Mouse (Mus musculus) liver, postnatal 0 days (tissue): ENCODE results near the gene 2310034G01Rik. TPM values are rescaled to one million over a fixed set of nuclear protein-coding genes. Genes with fewer than 3 reads are reported as not detected.
A peak's percentile ranks its signal among the peaks of the same experiment; 100 is the strongest.

Experiments used
- ATAC-seq: fragments of 200-750 bp; cut with Nextera tagmentation; 2 replicates; pipeline ENCODE4 v1.8.0; 2017; ENCODE audit warnings: mild to moderate bottlenecking, moderate library complexity
- DNase-seq: peaks from one replicate; pipeline ENCODE4 v3.0.0-alpha.2; 2016
- H3K27ac ChIP-seq: fragments of 300-500 bp; sonication (generic); 2 replicates; pipeline ENCODE4 v1.5.1; 2014; ENCODE audit warnings: antibody characterized with exemption, moderate library complexity, mild to moderate bottlenecking, low read depth
- H3K27me3 ChIP-seq: fragments of 300-500 bp; sonication (generic); 2 replicates; pipeline ENCODE4 v1.6.1; 2014; ENCODE audit warnings: low read length, control low read depth, mixed read lengths; ENCODE audit not compliant: insufficient read depth
- H3K36me3 ChIP-seq: fragments of 300-500 bp; sonication (generic); replicated peaks from 2 replicates; pipeline ENCODE4 v1.6.1; 2014; ENCODE audit warnings: mild to moderate bottlenecking, control low read depth, low read length, moderate library complexity, mixed read lengths; ENCODE audit not compliant: insufficient read depth
- H3K4me1 ChIP-seq: fragments of 300-500 bp; sonication (generic); 2 replicates; pipeline ENCODE4 v1.6.1; 2014; ENCODE audit warnings: antibody characterized with exemption, mild to moderate bottlenecking, control low read depth; ENCODE audit not compliant: insufficient read depth
- H3K4me2 ChIP-seq: fragments of 300-500 bp; sonication (generic); 2 replicates; pipeline ENCODE4 v1.6.1; 2014; ENCODE audit warnings: low read depth, mild to moderate bottlenecking, low read length, moderate library complexity, mixed read lengths
- H3K4me3 ChIP-seq: fragments of 300-500 bp; sonication (generic); 2 replicates; pipeline ENCODE4 v1.5.1; 2014; ENCODE audit warnings: low read depth, low read length
- H3K9ac ChIP-seq: fragments of 300-500 bp; sonication (generic); replicated peaks from 2 replicates; pipeline ENCODE4 v1.6.1; 2014; ENCODE audit warnings: mild to moderate bottlenecking, moderate library complexity
- H3K9me3 ChIP-seq: fragments of 300-500 bp; sonication (generic); 2 replicates; pipeline ENCODE4 v1.6.1; 2016; ENCODE audit warnings: mild to moderate bottlenecking, control low read depth, low read length, mixed read lengths
- CTCF ChIP-seq: sonication (generic); IDR thresholded peaks from 2 replicates; pipeline ENCODE4 v1.5.1; 2016; ENCODE audit warnings: antibody characterized with exemption, low read depth
- EP300 ChIP-seq: IDR thresholded peaks from 2 replicates; pipeline ENCODE4 v1.6.1; 2016; ENCODE audit warnings: antibody characterized with exemption, low read depth, mild to moderate bottlenecking
- WGBS: fragments of 180-500 bp; shearing (Covaris S2); extraction: QIAGEN DNeasy Blood & Tissue Kit; methylation state at CpG from one replicate; pipeline ENCODE4 v1.1.7; 2014; ENCODE audit not compliant: insufficient replicate concordance; 5-methylcytosine and 5-hydroxymethylcytosine counted together
- polyA plus RNA-seq: library from polyadenylated mRNA; unstranded; fragments of >200 nt; fragmentation: Nextera tagmentation; extraction: Ambion mirVana; gene quantifications from 2 replicates; pipeline ENCODE4 v1.2.1, GENCODE M21; 2015

2310034G01Rik gene
- polyA plus RNA-seq, 1 experiment from 2014 or later, result 0.75 TPM

DNA sequence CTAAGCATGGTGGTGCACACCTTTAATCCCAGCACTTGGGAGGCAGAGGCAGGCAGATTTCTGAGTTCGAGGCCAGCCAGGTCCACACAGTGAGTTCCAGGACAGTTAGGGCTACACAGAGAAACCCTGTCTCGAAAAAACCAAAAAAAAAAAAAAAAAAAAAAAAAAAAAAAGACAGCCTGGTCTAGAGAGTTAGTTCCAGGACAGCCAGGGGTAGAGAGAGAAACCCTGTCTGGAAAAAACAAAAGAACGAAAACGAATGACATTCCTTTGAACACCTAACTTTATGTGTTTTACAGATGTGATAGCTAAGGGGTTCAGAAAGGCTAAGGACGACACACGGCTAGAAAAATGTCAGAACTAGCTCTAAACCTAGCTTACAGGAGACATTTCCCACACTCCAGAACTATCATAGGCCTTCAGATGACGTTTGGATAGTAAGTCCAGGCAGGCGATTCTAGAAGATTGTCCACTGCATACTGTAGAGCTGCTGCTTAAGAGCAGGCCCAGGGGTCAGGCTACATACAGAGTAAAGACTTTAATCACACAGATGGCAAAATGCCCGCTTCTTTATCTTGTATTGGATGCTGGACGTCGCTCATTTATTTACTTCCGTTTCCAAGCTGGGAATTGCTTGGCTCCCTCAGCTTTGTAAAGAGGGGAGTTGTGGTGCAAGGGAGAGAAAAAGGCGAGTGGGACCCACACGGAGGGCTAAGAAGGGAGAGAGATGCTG is 2.0 kb downstream of the 2310034G01Rik start:
- Histone ChIP-seq H3K27me3 (no peaks in the 10 kb centered on the region), H3K9ac (peak overlapping the region; percentile 68), H3K4me1 (peaks cover 27% of the 10 kb centered on the region), H3K9me3 (no peaks in the 10 kb centered on the region), H3K4me3 (peak overlapping the region; percentile 58), H3K27ac (0 out of 2 replicates have a peak overlapping the region, but pooled peaks have one; percentile 49), H3K4me2 (peak overlapping the region; percentile 97), H3K36me3 (no peaks in the 10 kb centered on the region)
- peak; percentile 24 for ATAC-seq
- DNase-seq, result no peak
- no peak for TF ChIP-seq CTCF
- no peak for TF ChIP-seq EP300
- WGBS, result 25% methylated on average over 14 of the region's 14 CpGs

DNA sequence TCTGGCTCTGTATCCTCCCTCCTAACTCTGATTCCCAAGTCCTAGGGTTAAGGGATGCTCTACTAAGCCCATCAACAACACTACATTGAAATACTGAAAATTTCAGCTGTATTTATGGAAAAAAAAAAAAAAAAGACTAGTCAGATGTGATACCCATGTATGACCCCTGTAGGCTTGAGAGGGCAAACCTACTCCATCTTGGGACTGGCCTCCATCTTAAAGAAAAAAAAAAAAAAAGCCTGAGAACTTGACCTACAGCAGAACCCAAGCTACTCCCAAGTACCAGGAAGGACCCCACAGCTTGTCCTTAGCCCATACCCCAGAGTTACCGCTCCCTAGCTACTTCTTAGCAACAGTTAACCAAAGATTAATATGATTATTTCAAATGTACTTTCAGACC is 3.0 kb downstream of the 2310034G01Rik start:
- H3K9me3 ChIP-seq, result no peaks in the 10 kb centered on the region
- no peak overlapping the region for H3K4me2 ChIP-seq
- H3K36me3 ChIP-seq, result no peaks in the 10 kb centered on the region
- no peak for ATAC-seq
- H3K27ac ChIP-seq, result no peak overlapping the region
- H3K4me1 ChIP-seq, result peaks cover 29% of the 10 kb centered on the region
- H3K27me3 ChIP-seq, result no peaks in the 10 kb centered on the region
- TF ChIP-seq EP300 (no peak), CTCF (no peak)
- DNase-seq, result no peak
- H3K9ac ChIP-seq, result no peak overlapping the region
- no peak overlapping the region for H3K4me3 ChIP-seq
- WGBS, result 86% methylated on average over 1 of the region's 1 CpGs

DNA sequence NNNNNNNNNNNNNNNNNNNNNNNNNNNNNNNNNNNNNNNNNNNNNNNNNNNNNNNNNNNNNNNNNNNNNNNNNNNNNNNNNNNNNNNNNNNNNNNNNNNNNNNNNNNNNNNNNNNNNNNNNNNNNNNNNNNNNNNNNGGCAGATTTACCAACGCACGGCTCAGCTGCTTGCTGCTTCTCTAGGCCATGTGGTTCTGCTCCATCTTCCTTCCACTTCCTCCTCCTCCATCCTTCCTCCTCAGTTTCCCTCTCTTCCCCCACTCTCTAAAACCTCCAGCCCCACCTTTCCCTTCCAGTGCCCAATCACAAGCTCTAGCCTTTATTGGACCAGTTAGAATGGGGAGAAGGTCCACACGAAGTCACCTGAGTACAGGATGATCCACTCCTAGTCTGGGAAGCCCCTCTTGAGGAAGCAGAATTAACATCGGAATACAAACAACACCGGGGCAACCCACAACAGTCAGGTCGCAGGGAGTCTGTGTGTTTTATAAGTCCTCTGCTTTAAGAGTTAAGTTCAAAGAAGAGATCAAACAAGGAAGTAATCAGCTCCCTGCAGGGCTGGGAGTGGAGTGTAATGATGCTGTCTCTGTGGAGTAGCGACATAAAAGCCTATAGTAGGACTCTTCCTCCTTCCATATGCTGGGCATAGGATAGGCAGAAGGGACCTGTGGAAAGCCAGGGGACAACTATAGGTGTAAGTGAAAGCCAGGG is 5.2 kb downstream of the 2310034G01Rik start:
- DNase-seq, result no peak
- Histone ChIP-seq H3K4me3 (no peak overlapping the region), H3K36me3 (no peaks in the 10 kb centered on the region), H3K9ac (no peak overlapping the region), H3K4me1 (peaks cover 30% of the 10 kb centered on the region), H3K27me3 (no peaks in the 10 kb centered on the region), H3K27ac (no peak overlapping the region), H3K4me2 (no peak overlapping the region), H3K9me3 (no peaks in the 10 kb centered on the region)
- TF ChIP-seq CTCF (no peak), EP300 (no peak)
- 38% methylated on average over 7 of the region's 7 CpGs for WGBS
- no peak for ATAC-seq

DNA sequence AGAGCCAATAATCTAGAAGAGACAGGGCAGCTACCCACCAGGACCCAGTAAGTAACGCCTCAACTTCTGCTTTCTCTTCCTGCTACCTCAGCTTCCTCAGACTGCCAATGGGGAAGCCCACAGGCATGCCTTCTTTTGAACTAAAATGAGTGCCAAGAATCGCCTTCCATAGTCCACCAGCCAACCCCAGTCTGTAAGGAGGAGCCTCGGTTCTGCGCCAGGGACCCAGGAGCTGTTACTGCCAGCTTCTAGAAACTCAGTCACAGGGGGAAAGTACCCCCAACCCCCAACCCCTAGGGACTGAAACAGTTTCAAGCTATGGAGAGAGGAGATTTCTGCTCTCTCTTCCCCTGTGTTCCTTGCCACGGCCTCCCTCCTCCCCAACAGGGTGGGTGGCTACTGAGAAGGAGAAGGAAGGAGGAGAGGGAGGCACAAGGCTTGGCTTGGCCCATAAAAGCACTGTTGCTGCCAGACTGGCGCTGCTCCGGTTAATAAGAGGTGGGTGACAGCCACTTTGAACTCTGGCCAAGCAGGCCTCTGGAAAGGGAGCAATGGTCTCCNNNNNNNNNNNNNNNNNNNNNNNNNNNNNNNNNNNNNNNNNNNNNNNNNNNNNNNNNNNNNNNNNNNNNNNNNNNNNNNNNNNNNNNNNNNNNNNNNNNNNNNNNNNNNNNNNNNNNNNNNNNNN is 10.7 kb downstream of the 2310034G01Rik start:
- ATAC-seq (peak; percentile 38), DNase-seq (peak; percentile 61)
- Histone ChIP-seq H3K27ac (peak overlapping the region; percentile 96), H3K36me3 (no peaks in the 10 kb centered on the region), H3K4me3 (peak overlapping the region; percentile 79), H3K9me3 (no peaks in the 10 kb centered on the region), H3K4me2 (peak overlapping the region; percentile 94), H3K4me1 (peaks cover 43% of the 10 kb centered on the region), H3K27me3 (no peaks in the 10 kb centered on the region), H3K9ac (peak overlapping the region; percentile 41)
- WGBS, result 36% methylated on average over 7 of the region's 7 CpGs
- TF ChIP-seq EP300, result no peak

DNA sequence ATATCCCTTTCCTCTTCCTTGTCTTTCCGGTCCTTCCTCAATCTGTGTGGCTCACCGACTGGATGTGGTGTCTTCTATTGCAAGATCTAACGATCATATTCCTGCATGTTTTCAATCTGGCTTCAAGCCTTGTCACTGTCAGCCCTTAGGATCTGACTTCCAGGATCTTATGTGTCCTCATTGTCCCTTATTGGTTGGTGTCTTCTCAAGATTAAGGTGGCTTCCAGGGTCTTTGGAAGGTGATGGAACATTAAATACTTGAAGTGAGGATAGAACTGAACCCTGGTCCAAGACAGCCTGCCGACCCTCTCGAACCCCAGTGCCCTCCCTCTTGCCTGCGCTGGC is 11.2 kb downstream of the 2310034G01Rik start:
- Histone ChIP-seq H3K27me3 (no peaks in the 10 kb centered on the region), H3K9me3 (no peaks in the 10 kb centered on the region), H3K27ac (peak overlapping the region; percentile 96), H3K4me1 (peaks cover 40% of the 10 kb centered on the region), H3K9ac (peak overlapping the region; percentile 12; the same call in 1 of the 2 replicates), H3K4me3 (peak overlapping the region; percentile 79), H3K36me3 (no peaks in the 10 kb centered on the region), H3K4me2 (peak overlapping the region; percentile 94)
- DNase-seq (no peak), ATAC-seq (peak; percentile 17)
- WGBS, result 21% methylated on average over 6 of the region's 6 CpGs
- TF ChIP-seq EP300 (no peak), CTCF (no peak)

DNA sequence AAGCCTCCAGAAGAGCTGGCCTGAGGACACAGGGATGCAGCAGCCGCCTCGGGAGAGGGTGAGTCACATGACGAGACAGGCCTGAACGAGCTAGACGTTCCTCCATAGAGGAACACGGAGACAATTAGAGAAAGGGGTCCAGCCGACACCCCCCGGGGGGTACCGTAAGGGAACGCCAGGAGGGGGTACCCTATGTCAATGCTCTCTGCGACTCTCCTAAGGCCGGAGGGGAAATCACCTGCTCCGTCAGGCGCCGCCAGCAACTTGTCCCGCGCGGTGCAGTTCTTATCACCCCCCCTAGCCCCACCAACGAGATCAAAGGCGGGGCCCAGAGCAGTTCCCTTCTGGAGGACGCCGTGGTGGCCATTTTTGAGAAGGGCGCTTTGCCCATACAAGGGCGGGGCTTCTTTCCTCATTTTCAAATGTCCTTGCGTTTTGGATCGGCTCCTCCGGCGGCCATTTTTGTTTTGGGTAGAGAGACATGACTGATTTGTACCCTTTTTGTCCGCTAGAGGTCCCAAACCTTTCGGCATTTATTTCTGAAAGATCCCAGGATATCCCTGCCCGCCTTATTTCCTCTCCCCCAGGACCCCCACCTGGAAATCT is 11.7 kb downstream of the 2310034G01Rik start, which contains the start of gene Cuedc2:
TSS of gene Cuedc2 (minus strand) at position 372 of the 606 bp plus-strand sequence.
- H3K9me3 ChIP-seq, result no peaks in the 10 kb centered on the region
- WGBS, result 0% methylated on average over 31 of the region's 31 CpGs
- peak within 1 kb of the TSS; percentile 94 for H3K4me2 ChIP-seq
- H3K27me3 ChIP-seq, result no peaks in the 10 kb centered on the region
- peaks cover 38% of the 10 kb centered on the region for H3K4me1 ChIP-seq
- H3K27ac ChIP-seq, result peak within 1 kb of the TSS; percentile 96
- DNase-seq (peak; percentile 97), ATAC-seq (peak; percentile 91)
- peak within 1 kb of the TSS; percentile 79 for H3K4me3 ChIP-seq
- H3K9ac ChIP-seq, result peak within 1 kb of the TSS; percentile 81
- TF ChIP-seq EP300, result peak; percentile 74; the same call in 1 of the 2 replicates
- peak; percentile 75 for TF ChIP-seq CTCF
- no peaks in the 10 kb centered on the region for H3K36me3 ChIP-seq
